Comparison of ENCODE assay signal across 14 mouse cellular contexts in genomic region chr1:181216315-181216714, GRCm38 (mm10). TPM values are rescaled to one million over a fixed set of nuclear protein-coding genes. Genes with fewer than 3 reads are reported as not detected.
DNase-seq lines count a peak whose midpoint lies in the region; ATAC-seq and TF ChIP-seq lines count a peak whose summit lies in the region.
"Had no signal": no experiment of that assay in that cellular context is flagged by ENCODE, and none has a peak within 500 bp of the region (broad histone marks: within the 10 kb centered on the region; RNA-seq: fewer than 3 reads in every experiment).

No protein-coding gene starts in this region.

- no peak overlapping the region for H3K4me2 ChIP-seq in forebrain, embryonic 11.5 days (ENCODE audit: low read depth, low read length, severe bottlenecking)
- no peak overlapping the region for H3K4me2 ChIP-seq in forebrain, postnatal 0 days (ENCODE audit: low read depth)
- H3K4me2 ChIP-seq in liver, embryonic 16.5 days (ENCODE audit: low read depth, low read length) = peak overlapping the region; percentile 63
- H3K4me2 ChIP-seq: embryonic facial prominence, embryonic 13.5 days had no signal

- H3K27ac ChIP-seq in forebrain, embryonic 11.5 days (ENCODE audit: low read depth, low read length) = no peak overlapping the region
- H3K27ac ChIP-seq in forebrain, postnatal 0 days (ENCODE audit: low read depth, low read length) = no peak overlapping the region
- H3K27ac ChIP-seq in liver, embryonic 16.5 days (ENCODE audit: low read length) = peak overlapping the region; percentile 99
- H3K27ac ChIP-seq: embryonic facial prominence, embryonic 13.5 days; layer of hippocampus, adult 2 months had no signal

- H3K36me3 ChIP-seq in forebrain, embryonic 11.5 days (ENCODE audit: control insufficient read depth, insufficient read depth, low read length) = no peaks in the 10 kb centered on the region
- no peaks in the 10 kb centered on the region for H3K36me3 ChIP-seq in forebrain, postnatal 0 days (ENCODE audit: insufficient read depth)
- no peaks in the 10 kb centered on the region for H3K36me3 ChIP-seq in liver, embryonic 16.5 days (ENCODE audit: control insufficient read depth, insufficient read depth)
- H3K36me3 ChIP-seq: embryonic facial prominence, embryonic 13.5 days had no signal

- no peak overlapping the region for H3K4me3 ChIP-seq in forebrain, embryonic 11.5 days (ENCODE audit: low read depth, low read length)
- H3K4me3 ChIP-seq in forebrain, postnatal 0 days (ENCODE audit: low read depth, low read length) = no peak overlapping the region
- H3K4me3 ChIP-seq in liver, embryonic 16.5 days (ENCODE audit: low read depth, low read length) = peak overlapping the region; percentile 50
- H3K4me3 ChIP-seq: embryonic facial prominence, embryonic 13.5 days; layer of hippocampus, adult 2 months had no signal

- no peaks in the 10 kb centered on the region for H3K9me3 ChIP-seq in forebrain, embryonic 11.5 days (ENCODE audit: control insufficient read depth, low read length)
- no peaks in the 10 kb centered on the region for H3K9me3 ChIP-seq in forebrain, postnatal 0 days (ENCODE audit: low read length)
- no peaks in the 10 kb centered on the region for H3K9me3 ChIP-seq in liver, embryonic 16.5 days (replicated peaks; ENCODE audit: control insufficient read depth, low read length)
- H3K9me3 ChIP-seq: embryonic facial prominence, embryonic 13.5 days had no signal

- no peaks in the 10 kb centered on the region for H3K27me3 ChIP-seq in forebrain, embryonic 11.5 days (ENCODE audit: control insufficient read depth, insufficient read depth, low read length)
- no peaks in the 10 kb centered on the region for H3K27me3 ChIP-seq in forebrain, postnatal 0 days (ENCODE audit: insufficient read depth, low read length)
- no peaks in the 10 kb centered on the region for H3K27me3 ChIP-seq in liver, embryonic 16.5 days (ENCODE audit: control insufficient read depth, insufficient read depth, low read depth, low read length)
- H3K27me3 ChIP-seq: embryonic facial prominence, embryonic 13.5 days had no signal

- H3K4me1 ChIP-seq in forebrain, embryonic 11.5 days (replicated peaks; ENCODE audit: control insufficient read depth, insufficient read depth, low read length) = peaks cover 5% of the 10 kb centered on the region; the same call in 1 of the 2 replicates
- peaks cover 8% of the 10 kb centered on the region; the same call in 1 of the 2 replicates for H3K4me1 ChIP-seq in forebrain, postnatal 0 days (ENCODE audit: insufficient read depth)
- peaks cover 41% of the 10 kb centered on the region for H3K4me1 ChIP-seq in liver, embryonic 16.5 days (ENCODE audit: control insufficient read depth, low read depth, low read length)

- DNase-seq in forebrain, embryonic 11.5 days (ENCODE audit: low spot score) = peak; percentile 53
- no peak for DNase-seq in forebrain, postnatal 0 days
- peak; percentile 36 for DNase-seq in testis, postnatal 10 days (ENCODE audit: low spot score)
- no peak for DNase-seq in testis, postnatal 14 days (ENCODE audit: low spot score)
- no peak for DNase-seq in ovary, postnatal 10 days (ENCODE audit: low spot score)
- DNase-seq in lung, postnatal 10 days = no peak
- DNase-seq: adrenal gland, adult 2 months; cerebellum, adult 11-12 months; left cerebral cortex, postnatal 4 days; lung, postnatal 36 days had no signal

- ATAC-seq in forebrain, embryonic 11.5 days (replicated peaks; ENCODE audit: low FRiP score) = no peak
- ATAC-seq in forebrain, postnatal 0 days = no peak
- peak; percentile 91 for ATAC-seq in liver, embryonic 16.5 days (ENCODE audit: low read depth)
- ATAC-seq in granulocyte monocyte progenitor cell, adult 5-6 weeks (replicated peaks; ENCODE audit: poor library complexity, severe bottlenecking) = no peak

- H3K9ac ChIP-seq in forebrain, embryonic 11.5 days (ENCODE audit: low read length) = no peak overlapping the region
- H3K9ac ChIP-seq in forebrain, postnatal 0 days = no peak overlapping the region
- peak overlapping the region; percentile 69 for H3K9ac ChIP-seq in liver, embryonic 16.5 days (ENCODE audit: low read depth, low read length)
- H3K9ac ChIP-seq: embryonic facial prominence, embryonic 13.5 days had no signal

- TF ChIP-seq CTCF in forebrain, postnatal 0 days (IDR thresholded peaks at IDR 0.05; ENCODE audit: low read depth) = no peak

- 42% methylated on average over 4 of the region's 4 CpGs for WGBS in forebrain, embryonic 11.5 days
- 50% methylated on average over 4 of the region's 4 CpGs for WGBS in forebrain, postnatal 0 days
- 39% methylated on average over 4 of the region's 4 CpGs for WGBS in liver, embryonic 16.5 days (ENCODE audit: insufficient replicate concordance)

RNA-seq across cellular contexts. Expression of gene Wdr26, which starts 4.5 kb away (rescaled TPM):
- polyA plus RNA-seq in forebrain, embryonic 11.5 days (2014; fragmentation: Nextera tagmentation; extraction: Ambion mirVana) = 34.1 and 45.0 TPM in 2 replicates
- 51.5 and 55.6 TPM in 2 replicates for total RNA-seq in forebrain, postnatal 0 days (2014; rRNA removed)
- 26.1 and 43.0 TPM in 2 replicates for polyA plus RNA-seq in forebrain, postnatal 0 days (2015; fragmentation: Nextera tagmentation; extraction: Ambion mirVana)
- 42.9 and 46.1 TPM in 2 replicates for polyA plus RNA-seq in liver, embryonic 16.5 days (2015; fragmentation: Nextera tagmentation; extraction: Ambion mirVana)
- 92.9 and 128 TPM in 2 replicates for total RNA-seq in granulocyte monocyte progenitor cell, adult 5-6 weeks (2014; fragmentation: Nextera tagmentation)
- 93.0 and 101 TPM in 2 replicates for total RNA-seq in granulocyte monocyte progenitor cell, adult 5-6 weeks (2017)

Comparison
In these comparisons a context has a peak if more than half of its experiments do, and no peak if none do; other contexts are left out.
1. DNase-seq: peak in forebrain, embryonic 11.5 days (single experiment) and testis, postnatal 10 days (single experiment); none in forebrain, postnatal 0 days (single experiment), testis, postnatal 14 days (single experiment), ovary, postnatal 10 days (single experiment) and lung, postnatal 10 days (single experiment).